Mouse (Mus musculus): ENCODE measurements around the gene Egfem1. TPM values are rescaled to one million over a fixed set of nuclear protein-coding genes. Genes with fewer than 3 reads are reported as not detected.

Gene Egfem1
- polyA plus RNA-seq, 1 experiment from 2014 or later: 6.7 TPM

DNA sequence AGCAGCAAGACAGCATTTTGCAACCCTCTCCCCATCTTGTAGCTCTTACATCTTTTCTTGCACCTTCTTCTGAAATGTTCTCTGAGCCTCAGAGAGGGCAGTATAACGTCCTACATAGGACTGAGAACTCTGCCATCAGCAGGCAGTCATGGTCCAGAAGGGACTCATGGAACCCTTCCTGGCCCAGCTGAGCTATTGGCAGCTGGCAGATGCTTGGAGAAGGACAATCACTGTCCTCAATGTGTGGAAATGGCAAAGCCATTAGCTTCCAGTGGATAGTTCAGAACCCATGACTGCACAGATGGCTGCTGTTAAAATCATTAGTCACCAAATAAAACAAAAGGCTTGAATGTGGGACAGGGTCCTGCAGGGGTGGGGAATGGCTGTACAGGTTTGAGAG, 35.6 kb downstream of the Egfem1 start:
- WGBS: 56% methylated on average over 1 of the region's 1 CpGs
- ATAC-seq (ENCODE audit: low FRiP score): no peak

GRCm38 (mm10) chr3:29122556-29122955, 40.7 kb downstream of the Egfem1 start:
- Histone ChIP-seq H3K9ac (no peak overlapping the region), H3K27ac (no peak overlapping the region), H3K9me3 (ENCODE audit: control insufficient read depth, low read length) (no peaks in the 10 kb centered on the region), H3K36me3 (replicated peaks; ENCODE audit: control insufficient read depth, insufficient read depth) (no peaks in the 10 kb centered on the region), H3K4me2 (replicated peaks) (no peak overlapping the region), H3K27me3 (ENCODE audit: control insufficient read depth, insufficient read depth, low read length) (no peaks in the 10 kb centered on the region), H3K4me1 (replicated peaks; ENCODE audit: control insufficient read depth, insufficient read depth, low read length) (no peaks in the 10 kb centered on the region), H3K4me3 (replicated peaks; ENCODE audit: low read length) (no peak overlapping the region)
- no peak for ATAC-seq (ENCODE audit: low FRiP score)
- DNase-seq (ENCODE audit: low spot score): no peak
- 98% methylated on average over 1 of the region's 1 CpGs for WGBS

More for the DNA sequence above, 35.6 kb downstream of the Egfem1 start:
- H3K4me3 ChIP-seq (replicated peaks; ENCODE audit: low read length): no peak overlapping the region
- H3K36me3 ChIP-seq (replicated peaks; ENCODE audit: control insufficient read depth, insufficient read depth): no peaks in the 10 kb centered on the region
- H3K27me3 ChIP-seq (ENCODE audit: control insufficient read depth, insufficient read depth, low read length): no peaks in the 10 kb centered on the region
- H3K9ac ChIP-seq: no peak overlapping the region
- no peaks in the 10 kb centered on the region for H3K9me3 ChIP-seq (ENCODE audit: control insufficient read depth, low read length)
- no peak overlapping the region for H3K4me2 ChIP-seq (replicated peaks)
- no peak for DNase-seq (ENCODE audit: low spot score)
- no peak overlapping the region for H3K27ac ChIP-seq
- H3K4me1 ChIP-seq (replicated peaks; ENCODE audit: control insufficient read depth, insufficient read depth, low read length): no peaks in the 10 kb centered on the region

DNA sequence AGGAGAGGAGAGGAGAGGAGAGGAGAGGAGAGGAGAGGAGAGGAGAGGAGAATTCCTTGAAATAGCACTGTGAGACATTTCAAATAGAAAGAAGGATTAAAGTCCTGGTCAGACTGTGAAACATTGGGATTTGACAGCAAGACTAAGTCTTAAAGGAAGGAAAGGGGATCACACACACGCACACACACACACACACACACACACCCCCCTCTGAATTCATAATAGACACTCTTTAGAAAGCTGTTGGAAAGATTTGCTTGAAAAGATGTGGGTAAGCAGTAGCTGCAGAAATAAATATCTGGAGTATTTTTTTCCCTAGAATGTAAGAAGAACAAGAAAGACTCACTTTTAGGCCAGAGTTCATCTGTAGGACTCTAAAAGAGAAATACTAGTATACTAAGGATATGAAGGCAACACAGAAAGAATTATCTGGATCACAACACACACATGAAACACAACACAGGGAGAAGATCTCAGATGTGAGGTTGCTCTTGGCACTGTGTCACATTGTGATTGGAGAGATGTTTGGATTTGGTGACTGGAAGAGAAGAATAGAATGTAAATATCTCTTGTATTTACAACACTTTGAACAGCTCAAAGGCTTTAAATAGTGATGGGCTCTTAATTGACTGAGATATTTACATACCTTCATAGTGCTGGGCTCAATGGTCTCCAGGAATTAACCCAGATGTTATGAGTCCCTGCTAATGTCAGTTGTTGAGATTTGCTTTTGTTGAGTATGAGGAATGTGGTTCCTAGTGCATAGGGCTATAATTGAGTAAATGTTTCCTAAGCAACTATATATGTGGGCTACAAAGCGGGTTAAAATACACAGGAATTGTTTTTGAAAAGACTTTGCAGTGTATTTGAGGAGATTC, 50.5 kb downstream of the Egfem1 start:
- DNase-seq (ENCODE audit: low spot score) (no peak), ATAC-seq (ENCODE audit: low FRiP score) (no peak)
- H3K4me3 ChIP-seq (replicated peaks; ENCODE audit: low read length): no peak overlapping the region
- no peaks in the 10 kb centered on the region for H3K9me3 ChIP-seq (ENCODE audit: control insufficient read depth, low read length)
- H3K27ac ChIP-seq: no peak overlapping the region
- H3K4me2 ChIP-seq (replicated peaks): no peak overlapping the region
- 80% methylated on average over 2 of the region's 2 CpGs for WGBS
- H3K36me3 ChIP-seq (replicated peaks; ENCODE audit: control insufficient read depth, insufficient read depth): no peaks in the 10 kb centered on the region
- H3K4me1 ChIP-seq (replicated peaks; ENCODE audit: control insufficient read depth, insufficient read depth, low read length): peaks cover 26% of the 10 kb centered on the region
- no peaks in the 10 kb centered on the region for H3K27me3 ChIP-seq (ENCODE audit: control insufficient read depth, insufficient read depth, low read length)
- no peak overlapping the region for H3K9ac ChIP-seq

GRCm38 (mm10) chr3:29134509-29134908, 52.7 kb downstream of the Egfem1 start:
- WGBS: 43% methylated on average over 11 of the region's 11 CpGs
- H3K27ac ChIP-seq: no peak overlapping the region
- no peak for DNase-seq (ENCODE audit: low spot score)

GRCm38 (mm10) chr3:29135176-29136064, 53.6 kb downstream of the Egfem1 start:
- H3K9ac ChIP-seq: no peak overlapping the region
- no peaks in the 10 kb centered on the region for H3K9me3 ChIP-seq (ENCODE audit: control insufficient read depth, low read length)
- 14% methylated on average over 9 of the region's 9 CpGs for WGBS
- H3K4me2 ChIP-seq (replicated peaks): peak overlapping the region; percentile 40
- ATAC-seq (ENCODE audit: low FRiP score) (no peak; the same call in 1 of the 2 replicates), DNase-seq (ENCODE audit: low spot score) (no peak)
- H3K27me3 ChIP-seq (ENCODE audit: control insufficient read depth, insufficient read depth, low read length): no peaks in the 10 kb centered on the region
- no peak overlapping the region for H3K4me3 ChIP-seq (replicated peaks; ENCODE audit: low read length)
- H3K27ac ChIP-seq: peak overlapping the region; percentile 36; the same call in 1 of the 2 replicates
- H3K36me3 ChIP-seq (replicated peaks; ENCODE audit: control insufficient read depth, insufficient read depth): no peaks in the 10 kb centered on the region
- H3K4me1 ChIP-seq (replicated peaks; ENCODE audit: control insufficient read depth, insufficient read depth, low read length): peaks cover 26% of the 10 kb centered on the region

More at GRCm38 (mm10) chr3:29134509-29134908, 52.7 kb downstream of the Egfem1 start:
- Histone ChIP-seq H3K4me3 (replicated peaks; ENCODE audit: low read length) (no peak overlapping the region), H3K4me2 (replicated peaks) (peak overlapping the region; percentile 40), H3K27me3 (ENCODE audit: control insufficient read depth, insufficient read depth, low read length) (no peaks in the 10 kb centered on the region), H3K9ac (0 out of 2 replicates have a peak overlapping the region, but pooled peaks have one; percentile 9), H3K36me3 (replicated peaks; ENCODE audit: control insufficient read depth, insufficient read depth) (no peaks in the 10 kb centered on the region), H3K4me1 (replicated peaks; ENCODE audit: control insufficient read depth, insufficient read depth, low read length) (peaks cover 26% of the 10 kb centered on the region), H3K9me3 (ENCODE audit: control insufficient read depth, low read length) (no peaks in the 10 kb centered on the region)
- no peak; the same call in 1 of the 2 replicates for ATAC-seq (ENCODE audit: low FRiP score)

GRCm38 (mm10) chr3:29136065-29136955, 54.5 kb downstream of the Egfem1 start:
- DNase-seq (ENCODE audit: low spot score): no peak
- Histone ChIP-seq H3K4me2 (replicated peaks) (peak overlapping the region; percentile 18; the same call in 1 of the 2 replicates), H3K9ac (no peak overlapping the region), H3K4me3 (replicated peaks; ENCODE audit: low read length) (no peak overlapping the region), H3K9me3 (ENCODE audit: control insufficient read depth, low read length) (no peaks in the 10 kb centered on the region), H3K36me3 (replicated peaks; ENCODE audit: control insufficient read depth, insufficient read depth) (no peaks in the 10 kb centered on the region), H3K4me1 (replicated peaks; ENCODE audit: control insufficient read depth, insufficient read depth, low read length) (peaks cover 26% of the 10 kb centered on the region), H3K27ac (0 out of 2 replicates have a peak overlapping the region, but pooled peaks have one; percentile 36), H3K27me3 (ENCODE audit: control insufficient read depth, insufficient read depth, low read length) (no peaks in the 10 kb centered on the region)
- ATAC-seq (ENCODE audit: low FRiP score): peak; percentile 41; the same call in 1 of the 2 replicates
- WGBS: 5% methylated on average over 10 of the region's 10 CpGs

DNA sequence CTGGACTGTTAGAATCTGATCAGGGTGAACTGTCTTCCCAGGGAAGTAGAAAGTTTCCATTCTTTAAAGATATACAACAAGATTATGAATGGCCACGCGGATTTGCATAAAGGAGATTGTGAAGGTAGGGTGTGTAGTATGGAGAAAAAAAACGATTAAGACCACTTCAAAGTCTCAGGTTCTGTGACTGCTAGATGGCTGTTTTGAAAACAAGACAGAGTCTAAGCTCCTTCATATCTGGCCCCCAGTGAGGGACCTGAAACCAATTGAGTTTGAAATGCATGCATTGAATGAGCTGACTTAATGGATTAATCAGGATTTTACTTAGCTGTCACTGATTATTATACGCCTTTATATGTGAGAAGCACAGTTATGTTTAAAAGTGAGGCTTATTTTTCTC, 86.6 kb downstream of the Egfem1 start:
- Histone ChIP-seq H3K4me3 (replicated peaks; ENCODE audit: low read length) (no peak overlapping the region), H3K9me3 (ENCODE audit: control insufficient read depth, low read length) (no peaks in the 10 kb centered on the region), H3K9ac (no peak overlapping the region), H3K27me3 (ENCODE audit: control insufficient read depth, insufficient read depth, low read length) (no peaks in the 10 kb centered on the region), H3K4me2 (replicated peaks) (no peak overlapping the region), H3K4me1 (replicated peaks; ENCODE audit: control insufficient read depth, insufficient read depth, low read length) (0 out of 2 replicates have a peak, but pooled peaks cover 8% of the 10 kb centered on the region), H3K36me3 (replicated peaks; ENCODE audit: control insufficient read depth, insufficient read depth) (no peaks in the 10 kb centered on the region), H3K27ac (no peak overlapping the region)
- ATAC-seq (ENCODE audit: low FRiP score) (no peak), DNase-seq (ENCODE audit: low spot score) (no peak)
- WGBS: 84% methylated on average over 4 of the region's 4 CpGs

- H3K36me3 ChIP-seq (replicated peaks; ENCODE audit: control insufficient read depth, insufficient read depth): no peaks in the 10 kb centered on the region
- WGBS: 55% methylated on average over 4 of the region's 4 CpGs
- ATAC-seq (ENCODE audit: low FRiP score): no peak
- no peaks in the 10 kb centered on the region for H3K9me3 ChIP-seq (ENCODE audit: control insufficient read depth, low read length)
- H3K4me3 ChIP-seq (replicated peaks; ENCODE audit: low read length): no peak overlapping the region
- no peak for DNase-seq (ENCODE audit: low spot score)
- 0 out of 2 replicates have a peak, but pooled peaks cover 8% of the 10 kb centered on the region for H3K4me1 ChIP-seq (replicated peaks; ENCODE audit: control insufficient read depth, insufficient read depth, low read length)
- H3K9ac ChIP-seq: no peak overlapping the region
- no peaks in the 10 kb centered on the region for H3K27me3 ChIP-seq (ENCODE audit: control insufficient read depth, insufficient read depth, low read length)
- no peak overlapping the region for H3K27ac ChIP-seq
- no peak overlapping the region for H3K4me2 ChIP-seq (replicated peaks)
Measured at GRCm38 (mm10) chr3:29169003-29169402, 87.2 kb downstream of the Egfem1 start.

Data from hindbrain, embryonic 14.5 days (tissue).